Mouse (Mus musculus): ENCODE measurements around the gene Anapc7. TPM values are rescaled to one million over a fixed set of nuclear protein-coding genes. Genes with fewer than 3 reads are reported as not detected.
"Not testable (repeated sequence)": the region's sequence is repeated elsewhere in the genome, so short reads cannot be mapped to it uniquely, and the experiment has no call there.

Gene Anapc7
- polyA plus RNA-seq, 1 experiment from 2014 or later: 34.7 TPM

GRCm38 (mm10) chr5:122461431-122461830, 39.9 kb downstream of the Anapc7 start:
- no peak overlapping the region for H3K27ac ChIP-seq (ENCODE audit: low read depth, low read length)
- H3K27me3 ChIP-seq (ENCODE audit: control insufficient read depth, insufficient read depth, low read length): no peaks in the 10 kb centered on the region
- H3K4me2 ChIP-seq (ENCODE audit: low read depth): no peak overlapping the region
- DNase-seq (ENCODE audit: low spot score) (no peak), ATAC-seq (ENCODE audit: insufficient read depth, low FRiP score, low TSS enrichment) (no peak)
- H3K4me1 ChIP-seq (ENCODE audit: control insufficient read depth, insufficient read depth, low read length): no peaks in the 10 kb centered on the region
- H3K9ac ChIP-seq (ENCODE audit: low read length): no peak overlapping the region
- peaks cover 52% of the 10 kb centered on the region for H3K36me3 ChIP-seq (ENCODE audit: control insufficient read depth, insufficient read depth, low read length)
- no peak overlapping the region for H3K4me3 ChIP-seq (ENCODE audit: low read depth, low read length)
- WGBS: 96% methylated on average over 9 of the region's 9 CpGs
- no peaks in the 10 kb centered on the region for H3K9me3 ChIP-seq (ENCODE audit: control insufficient read depth, low read length)

DNA sequence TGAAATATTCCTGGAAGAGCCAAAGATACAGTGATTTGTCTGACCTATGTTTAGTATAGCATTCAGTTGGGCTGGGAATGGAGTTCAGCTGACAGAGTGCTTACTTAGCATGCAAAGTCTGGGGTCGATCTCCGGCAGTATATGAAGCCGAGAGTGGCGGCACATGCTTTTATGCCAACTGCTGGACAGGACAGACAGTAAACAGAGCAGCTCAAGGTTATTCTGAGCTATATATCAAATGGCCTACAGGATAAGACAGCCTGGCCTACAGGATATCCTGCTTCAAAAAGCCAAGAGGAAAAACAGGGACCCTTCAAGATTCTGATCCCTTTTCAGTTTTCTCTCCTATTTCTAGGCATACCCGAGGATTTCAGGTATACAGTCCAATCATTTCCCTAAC, 50.2 kb downstream of the Anapc7 start:
- Histone ChIP-seq H3K36me3 (ENCODE audit: control insufficient read depth, insufficient read depth, low read length) (peaks cover 20% of the 10 kb centered on the region), H3K9me3 (ENCODE audit: control insufficient read depth, low read length) (no peaks in the 10 kb centered on the region), H3K4me1 (ENCODE audit: control insufficient read depth, insufficient read depth, low read length) (no peaks in the 10 kb centered on the region), H3K4me3 (ENCODE audit: low read depth, low read length) (no peak overlapping the region), H3K4me2 (ENCODE audit: low read depth) (no peak overlapping the region), H3K27me3 (ENCODE audit: control insufficient read depth, insufficient read depth, low read length) (no peaks in the 10 kb centered on the region), H3K9ac (ENCODE audit: low read length) (no peak overlapping the region), H3K27ac (ENCODE audit: low read depth, low read length) (no peak overlapping the region)
- no peak for DNase-seq (ENCODE audit: low spot score)
- WGBS: 91% methylated on average over 5 of the region's 5 CpGs
- ATAC-seq (ENCODE audit: insufficient read depth, low FRiP score, low TSS enrichment): no peak

GRCm38 (mm10) chr5:122474643-122475363, 53.3 kb downstream of the Anapc7 start:
- no peaks in the 10 kb centered on the region for H3K9me3 ChIP-seq (ENCODE audit: control insufficient read depth, low read length)
- H3K4me2 ChIP-seq (ENCODE audit: low read depth): no peak overlapping the region
- peaks cover 16% of the 10 kb centered on the region for H3K36me3 ChIP-seq (ENCODE audit: control insufficient read depth, insufficient read depth, low read length)
- no peaks in the 10 kb centered on the region for H3K27me3 ChIP-seq (ENCODE audit: control insufficient read depth, insufficient read depth, low read length)
- H3K9ac ChIP-seq (ENCODE audit: low read length): no peak overlapping the region
- ATAC-seq (ENCODE audit: insufficient read depth, low FRiP score, low TSS enrichment) (no peak), DNase-seq (ENCODE audit: low spot score) (no peak)
- no peak overlapping the region for H3K4me3 ChIP-seq (ENCODE audit: low read depth, low read length)
- H3K4me1 ChIP-seq (ENCODE audit: control insufficient read depth, insufficient read depth, low read length): no peaks in the 10 kb centered on the region
- no peak overlapping the region for H3K27ac ChIP-seq (ENCODE audit: low read depth, low read length)
- 87% methylated on average over 4 of the region's 4 CpGs for WGBS

- H3K27me3 ChIP-seq (ENCODE audit: control insufficient read depth, insufficient read depth, low read length): no peaks in the 10 kb centered on the region
- no peak overlapping the region for H3K4me3 ChIP-seq (ENCODE audit: low read depth, low read length)
- H3K4me1 ChIP-seq (ENCODE audit: control insufficient read depth, insufficient read depth, low read length): no peaks in the 10 kb centered on the region
- no peak overlapping the region for H3K4me2 ChIP-seq (ENCODE audit: low read depth)
- H3K36me3 ChIP-seq (ENCODE audit: control insufficient read depth, insufficient read depth, low read length): peaks cover 13% of the 10 kb centered on the region
- no peak for ATAC-seq (ENCODE audit: insufficient read depth, low FRiP score, low TSS enrichment)
- 85% methylated on average over 3 of the region's 3 CpGs for WGBS
- no peak for DNase-seq (ENCODE audit: low spot score)
- H3K27ac ChIP-seq (ENCODE audit: low read depth, low read length): no peak overlapping the region
- no peak overlapping the region for H3K9ac ChIP-seq (ENCODE audit: low read length)
- H3K9me3 ChIP-seq (ENCODE audit: control insufficient read depth, low read length): no peaks in the 10 kb centered on the region
Measured at GRCm38 (mm10) chr5:122476078-122476477, 54.6 kb downstream of the Anapc7 start.

- Histone ChIP-seq H3K9ac (ENCODE audit: low read length) (no peak overlapping the region), H3K36me3 (ENCODE audit: control insufficient read depth, insufficient read depth, low read length) (peaks cover 10% of the 10 kb centered on the region), H3K4me2 (ENCODE audit: low read depth) (no peak overlapping the region), H3K9me3 (ENCODE audit: control insufficient read depth, low read length) (no peaks in the 10 kb centered on the region), H3K4me1 (ENCODE audit: control insufficient read depth, insufficient read depth, low read length) (no peaks in the 10 kb centered on the region), H3K4me3 (ENCODE audit: low read depth, low read length) (no peak overlapping the region), H3K27ac (ENCODE audit: low read depth, low read length) (no peak overlapping the region), H3K27me3 (ENCODE audit: control insufficient read depth, insufficient read depth, low read length) (no peaks in the 10 kb centered on the region)
- ATAC-seq (ENCODE audit: insufficient read depth, low FRiP score, low TSS enrichment) (no peak), DNase-seq (ENCODE audit: low spot score) (no peak)
- WGBS: 97% methylated on average over 3 of the region's 3 CpGs
Measured at GRCm38 (mm10) chr5:122477492-122477891, 56.0 kb downstream of the Anapc7 start.

DNA sequence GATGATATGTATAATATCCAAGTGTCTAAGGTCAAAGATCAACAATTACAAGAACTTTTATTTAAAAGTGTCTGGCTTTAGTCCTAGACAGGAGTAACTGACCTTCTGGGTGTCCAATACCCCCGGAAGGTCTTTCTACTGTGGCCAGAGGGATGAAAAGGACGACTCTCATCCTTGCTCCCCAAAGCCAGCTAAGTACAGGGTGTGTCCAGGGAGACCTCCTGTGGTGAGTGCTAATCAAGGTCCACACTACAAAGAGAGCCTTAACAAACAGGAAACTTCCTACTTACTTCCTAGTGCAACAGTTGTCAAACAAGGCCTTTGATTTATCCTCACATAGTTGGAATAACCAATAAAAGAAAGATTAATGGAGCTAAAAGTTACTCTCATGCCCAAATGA, 57.6 kb downstream of the Anapc7 start:
- ATAC-seq (ENCODE audit: insufficient read depth, low FRiP score, low TSS enrichment): no peak
- no peak overlapping the region for H3K4me2 ChIP-seq (ENCODE audit: low read depth)
- no peak overlapping the region for H3K9ac ChIP-seq (ENCODE audit: low read length)
- H3K9me3 ChIP-seq (ENCODE audit: control insufficient read depth, low read length): no peaks in the 10 kb centered on the region
- no peak overlapping the region for H3K27ac ChIP-seq (ENCODE audit: low read depth, low read length)
- H3K36me3 ChIP-seq (ENCODE audit: control insufficient read depth, insufficient read depth, low read length): peaks cover 14% of the 10 kb centered on the region
- no peak for DNase-seq (ENCODE audit: low spot score)
- WGBS: 56% methylated on average over 2 of the region's 2 CpGs
- H3K27me3 ChIP-seq (ENCODE audit: control insufficient read depth, insufficient read depth, low read length): no peaks in the 10 kb centered on the region
- no peaks in the 10 kb centered on the region for H3K4me1 ChIP-seq (ENCODE audit: control insufficient read depth, insufficient read depth, low read length)
- H3K4me3 ChIP-seq (ENCODE audit: low read depth, low read length): no peak overlapping the region

DNA sequence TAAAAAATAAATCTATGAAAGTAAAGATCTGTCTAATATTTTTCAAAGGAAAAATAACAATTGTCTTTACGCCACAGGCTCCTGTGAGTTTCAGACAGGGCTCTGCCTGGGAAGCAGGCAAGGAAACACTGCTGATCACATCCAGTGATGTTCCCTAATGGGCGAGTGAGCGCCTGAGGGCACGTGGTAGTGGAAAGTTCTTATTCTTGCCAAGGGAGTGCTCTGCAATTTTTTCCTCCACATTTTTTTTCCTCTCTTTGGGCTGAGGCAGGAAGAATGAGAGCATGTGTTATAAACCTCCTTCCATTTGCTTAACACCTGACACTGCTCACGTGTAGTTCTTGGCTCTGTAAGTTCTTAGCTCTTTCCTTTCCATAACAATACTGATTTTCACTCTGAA, 60.4 kb downstream of the Anapc7 start:
- peaks cover 20% of the 10 kb centered on the region for H3K36me3 ChIP-seq (ENCODE audit: control insufficient read depth, insufficient read depth, low read length)
- H3K4me1 ChIP-seq (ENCODE audit: control insufficient read depth, insufficient read depth, low read length): no peaks in the 10 kb centered on the region
- DNase-seq (ENCODE audit: low spot score) (no peak), ATAC-seq (ENCODE audit: insufficient read depth, low FRiP score, low TSS enrichment) (no peak)
- H3K4me3 ChIP-seq (ENCODE audit: low read depth, low read length): no peak overlapping the region
- H3K9ac ChIP-seq (ENCODE audit: low read length): no peak overlapping the region
- 91% methylated on average over 5 of the region's 5 CpGs for WGBS
- H3K9me3 ChIP-seq (ENCODE audit: control insufficient read depth, low read length): no peaks in the 10 kb centered on the region
- no peak overlapping the region for H3K27ac ChIP-seq (ENCODE audit: low read depth, low read length)
- no peak overlapping the region for H3K4me2 ChIP-seq (ENCODE audit: low read depth)
- no peaks in the 10 kb centered on the region for H3K27me3 ChIP-seq (ENCODE audit: control insufficient read depth, insufficient read depth, low read length)

DNA sequence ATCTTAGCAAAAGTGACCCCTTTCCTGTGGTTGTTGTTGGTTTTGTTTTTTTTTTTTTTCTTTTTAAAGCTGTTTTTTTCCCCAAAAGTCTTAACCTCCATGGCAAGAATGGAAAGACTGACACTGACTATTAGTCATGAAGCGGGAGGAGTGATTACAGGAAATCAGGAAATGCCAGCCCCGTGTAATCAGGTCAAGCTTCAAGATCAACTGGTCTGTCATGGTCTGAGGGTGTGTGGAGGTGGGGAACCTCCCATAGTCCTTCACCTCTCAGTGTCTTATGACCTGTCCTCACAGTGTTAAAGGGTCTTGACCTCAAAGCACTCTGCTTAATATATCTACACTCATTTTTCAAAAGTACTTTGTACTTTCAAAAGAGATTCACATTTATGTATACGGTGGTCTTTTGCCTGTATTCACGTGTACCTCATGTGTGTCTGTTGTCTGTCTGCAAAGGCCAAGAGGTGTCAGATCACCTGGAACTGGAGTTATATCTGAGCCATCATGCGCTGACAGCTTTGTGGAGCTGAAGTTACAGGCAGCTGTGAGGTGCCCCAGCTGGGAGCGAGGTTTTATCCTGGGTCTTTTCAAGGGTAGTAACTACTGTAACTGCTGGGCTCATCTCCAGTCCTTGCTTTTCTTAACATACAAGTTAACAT, 61.4 kb downstream of the Anapc7 start:
- no peak for ATAC-seq (ENCODE audit: insufficient read depth, low FRiP score, low TSS enrichment)
- H3K9me3 ChIP-seq (ENCODE audit: control insufficient read depth, low read length): no peaks in the 10 kb centered on the region
- no peak overlapping the region for H3K4me2 ChIP-seq (ENCODE audit: low read depth)
- no peaks in the 10 kb centered on the region for H3K27me3 ChIP-seq (ENCODE audit: control insufficient read depth, insufficient read depth, low read length)
- WGBS: 90% methylated on average over 6 of the region's 6 CpGs
- no peak for DNase-seq (ENCODE audit: low spot score)
- peaks cover 19% of the 10 kb centered on the region for H3K36me3 ChIP-seq (ENCODE audit: control insufficient read depth, insufficient read depth, low read length)
- no peak overlapping the region for H3K4me3 ChIP-seq (ENCODE audit: low read depth, low read length)
- no peaks in the 10 kb centered on the region for H3K4me1 ChIP-seq (ENCODE audit: control insufficient read depth, insufficient read depth, low read length)
- no peak overlapping the region for H3K9ac ChIP-seq (ENCODE audit: low read length)
- H3K27ac ChIP-seq (ENCODE audit: low read depth, low read length): no peak overlapping the region

GRCm38 (mm10) chr5:122486243-122486642, 64.8 kb downstream of the Anapc7 start:
- H3K4me1 ChIP-seq (ENCODE audit: control insufficient read depth, insufficient read depth, low read length); H3K4me3 ChIP-seq (ENCODE audit: low read depth, low read length); H3K9ac ChIP-seq (ENCODE audit: low read length); H3K4me2 ChIP-seq (ENCODE audit: low read depth); H3K27me3 ChIP-seq (ENCODE audit: control insufficient read depth, insufficient read depth, low read length); H3K9me3 ChIP-seq (ENCODE audit: control insufficient read depth, low read length); DNase-seq (ENCODE audit: low spot score); ATAC-seq (ENCODE audit: insufficient read depth, low FRiP score, low TSS enrichment); H3K27ac ChIP-seq (ENCODE audit: low read depth, low read length): not testable (repeated sequence)
- WGBS: 81% methylated on average over 5 of the region's 5 CpGs
- H3K36me3 ChIP-seq (ENCODE audit: control insufficient read depth, insufficient read depth, low read length): peaks cover 20% of the 10 kb centered on the region
